Mouse (Mus musculus) inflammation-experienced regulatory T-cells (primary cell): ENCODE results near the gene Wdfy2. TPM values are rescaled to one million over a fixed set of nuclear protein-coding genes. Genes with fewer than 3 reads are reported as not detected.

Source experiments
- polyA plus RNA-seq, 2 experiments: library from polyadenylated mRNA; unstranded; fragments of 100-300 nt; shearing (Covaris generic); gene quantifications; one replicate each; pipeline ENCODE4 v1.2.1; 2017

Gene Wdfy2
- polyA plus RNA-seq = 10 to 100 TPM in 1 of 2 experiments, 1 to 10 TPM in 1; 8.2 to 13.3 TPM

DNA sequence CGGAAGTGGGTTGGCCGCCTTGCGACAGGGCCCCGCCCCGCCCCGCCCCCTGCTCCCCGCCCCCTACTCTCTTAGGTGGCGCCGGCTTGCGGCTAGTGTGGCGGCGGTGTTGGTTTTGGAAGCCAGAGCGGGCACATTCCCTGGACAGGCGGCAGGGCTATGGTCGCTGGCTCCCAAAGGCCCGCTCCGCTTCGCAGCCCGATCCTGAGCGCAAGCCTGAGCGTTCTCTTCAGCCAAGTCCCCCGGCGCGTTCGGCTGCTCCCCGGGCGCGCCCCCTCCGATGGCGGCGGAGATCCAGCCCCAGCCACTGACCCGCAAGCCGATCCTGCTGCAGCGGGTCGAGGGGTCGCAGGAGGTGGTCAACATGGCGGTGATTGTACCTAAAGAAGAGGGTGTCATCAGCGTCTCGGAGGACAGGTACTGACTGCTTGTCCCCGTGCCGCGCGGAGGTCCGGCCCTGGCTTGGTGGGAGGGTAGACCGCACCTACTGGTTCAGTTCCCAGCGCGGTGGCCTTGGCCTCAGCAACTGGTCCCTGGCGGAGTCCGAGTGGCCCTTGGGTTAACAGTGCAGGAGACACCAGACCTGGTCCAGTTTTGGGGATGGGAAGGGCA is at the start of gene Wdfy2:
TSS of gene Wdfy2 (plus strand) at position 38 of the 612 bp plus-strand sequence.

DNA sequence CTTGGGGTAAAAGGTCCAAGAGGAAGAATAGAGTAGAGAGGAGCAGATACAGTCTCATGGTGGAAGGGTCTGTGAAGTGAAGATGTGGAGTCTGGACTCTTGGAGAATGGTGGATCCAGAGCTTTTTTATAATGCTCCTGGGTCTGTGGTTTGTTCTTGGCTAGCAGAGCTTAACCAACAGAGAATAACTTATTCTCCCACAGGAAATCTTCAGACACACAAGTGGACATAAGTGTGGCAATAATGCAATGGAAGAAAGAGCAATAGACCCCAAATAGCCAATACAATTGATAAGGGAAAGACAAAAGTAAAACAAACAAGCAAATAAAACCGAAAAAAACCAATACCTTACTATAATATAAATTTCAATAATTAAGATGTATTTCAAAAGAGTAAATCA is 146.9 kb downstream of the Wdfy2 start, which contains the start of gene Defb48:
TSS of gene Defb48 (minus strand) at position 101 of the 400 bp plus-strand sequence.

GRCm38 (mm10) chr14:62997777-62998176 is 160.3 kb downstream of the Wdfy2 start, which contains the start of gene Defb47:
Defb47 (plus strand) TSS chr14:62998077.

Other genes starting within 250 kb of the Wdfy2 start
- gene Serpine3, start 174.0 kb upstream of the Wdfy2 start, polyA plus RNA-seq = under 1 TPM; 0.12 to 0.44 TPM
- 10 to 100 TPM; 68.5 to 82.8 TPM for gene Ints6, start 76.5 kb upstream of the Wdfy2 start, polyA plus RNA-seq
- not detected for gene Defb48, start 146.8 kb downstream of the Wdfy2 start, polyA plus RNA-seq
- gene Defb47, start 160.4 kb downstream of the Wdfy2 start, polyA plus RNA-seq = not detected
- gene Defb43, start 174.1 kb downstream of the Wdfy2 start, polyA plus RNA-seq = not detected
- 1 to 10 TPM in 1 of 2 experiments, under 1 TPM in 1; 0.51 to 1.2 TPM for gene Defb42, start 209.3 kb downstream of the Wdfy2 start, polyA plus RNA-seq
- gene Defb30, start 212.3 kb downstream of the Wdfy2 start, polyA plus RNA-seq = under 1 TPM in 1 of 2 experiments, not detected in 1; 0.40 TPM